Mouse (Mus musculus): Measurements from ENCODE around the gene Tbc1d2.

GRCm38 (mm10) chr4:46564247-46564646 is 85.8 kb downstream of the Tbc1d2 start:
- TF ChIP-seq CTCF (IDR thresholded peaks at IDR 0.05) = no peak
- no peak for TF ChIP-seq EP300 (IDR thresholded peaks at IDR 0.05)

Data from lung, postnatal 0 days (tissue).